Mouse (Mus musculus) thymus, postnatal 36 days (tissue): ENCODE results near the gene Lrp1.

Source experiments
- DNase-seq, 2 experiments: peaks; one replicate each; pipeline ENCODE4 v3.0.0; 2022; ENCODE audit warnings: mixed read lengths in 2 of 2

Lrp1 gene

DNA sequence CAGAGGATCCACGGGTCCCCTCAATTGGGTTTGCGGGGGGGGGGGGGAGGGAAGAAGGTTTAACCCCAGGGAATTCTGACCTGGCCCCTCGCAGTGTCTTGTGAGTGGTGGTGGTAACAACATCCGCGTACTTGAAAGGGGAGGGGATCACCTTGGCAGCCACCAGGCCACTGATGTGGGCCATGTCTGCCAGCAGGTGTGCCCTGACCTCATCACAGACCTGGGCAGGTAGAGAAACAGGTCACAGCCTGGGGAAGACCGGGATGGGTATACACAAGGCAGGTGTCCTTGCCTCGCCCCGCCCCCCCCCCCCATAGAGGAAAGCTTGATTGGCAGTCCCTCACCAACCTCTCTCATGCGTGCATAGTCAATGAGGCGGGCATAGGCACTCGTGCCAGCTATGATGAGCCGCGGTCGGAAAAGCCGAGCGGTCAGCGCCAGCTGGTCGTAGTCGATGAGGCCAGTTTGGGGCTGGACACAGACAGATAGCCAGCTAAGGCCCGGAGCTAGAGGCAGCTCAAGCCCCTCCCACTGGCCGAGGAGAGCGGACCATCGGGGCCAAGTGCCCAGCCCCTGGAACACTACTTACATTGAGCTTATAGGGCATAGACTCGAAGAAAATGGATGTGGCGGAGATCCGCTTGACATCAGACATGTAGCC is 101.8 kb downstream of the Lrp1 start:
- DNase-seq: no peak

DNA sequence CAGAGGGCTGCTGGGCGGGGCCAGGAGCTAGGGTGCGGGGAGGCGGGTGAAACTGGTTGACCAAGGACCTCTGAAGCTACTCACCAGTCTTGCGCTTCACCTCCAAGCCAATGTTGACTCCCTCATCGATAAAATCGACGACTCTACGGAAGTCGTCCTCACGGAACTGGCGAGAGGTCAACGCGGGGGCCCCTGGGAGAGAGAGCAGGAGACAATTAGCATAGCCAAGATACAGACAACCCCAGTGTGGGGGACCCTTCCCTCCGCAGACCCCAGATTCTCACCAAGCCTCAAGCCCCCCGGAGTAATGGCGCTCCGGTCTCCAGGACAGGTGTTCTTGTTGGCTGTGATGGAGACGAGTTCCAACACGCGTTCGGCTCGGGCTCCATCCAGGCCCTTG is 103.0 kb downstream of the Lrp1 start:
- no peak for DNase-seq

DNA sequence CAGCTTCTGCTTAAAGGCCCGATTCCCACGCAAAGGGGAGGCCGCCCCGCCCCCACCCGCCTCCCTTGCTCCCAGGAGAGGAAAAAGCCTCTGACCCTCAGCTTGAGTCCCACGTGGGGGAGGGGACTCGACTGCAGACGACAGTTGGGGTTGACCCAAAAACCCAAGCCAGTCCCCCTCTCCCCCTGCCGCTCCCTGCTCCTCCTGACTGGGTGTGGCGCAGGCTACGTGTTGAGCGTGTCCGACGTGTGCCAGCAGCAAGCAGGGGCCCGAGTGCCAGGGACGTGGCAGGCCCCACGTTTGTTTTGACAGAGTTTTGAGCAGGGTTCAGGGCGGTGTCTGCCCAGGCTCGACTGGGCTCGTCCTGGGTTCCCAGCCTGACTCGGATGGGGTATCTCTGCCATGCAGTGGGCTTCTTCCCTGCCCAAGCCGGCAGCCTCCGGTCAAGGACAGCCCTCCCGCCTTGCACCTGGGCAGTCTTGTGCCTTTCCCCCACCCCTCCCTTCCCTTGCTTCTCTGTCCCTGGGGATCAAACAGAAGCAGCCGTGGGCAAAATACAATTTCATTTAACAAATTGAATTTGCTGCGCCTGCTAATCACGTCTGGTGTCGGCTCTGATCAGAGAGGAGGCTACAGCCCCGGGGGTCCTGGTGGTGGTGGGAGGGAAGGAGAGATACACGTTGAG is 104.2 kb downstream of the Lrp1 start:
- DNase-seq: no peak

DNA sequence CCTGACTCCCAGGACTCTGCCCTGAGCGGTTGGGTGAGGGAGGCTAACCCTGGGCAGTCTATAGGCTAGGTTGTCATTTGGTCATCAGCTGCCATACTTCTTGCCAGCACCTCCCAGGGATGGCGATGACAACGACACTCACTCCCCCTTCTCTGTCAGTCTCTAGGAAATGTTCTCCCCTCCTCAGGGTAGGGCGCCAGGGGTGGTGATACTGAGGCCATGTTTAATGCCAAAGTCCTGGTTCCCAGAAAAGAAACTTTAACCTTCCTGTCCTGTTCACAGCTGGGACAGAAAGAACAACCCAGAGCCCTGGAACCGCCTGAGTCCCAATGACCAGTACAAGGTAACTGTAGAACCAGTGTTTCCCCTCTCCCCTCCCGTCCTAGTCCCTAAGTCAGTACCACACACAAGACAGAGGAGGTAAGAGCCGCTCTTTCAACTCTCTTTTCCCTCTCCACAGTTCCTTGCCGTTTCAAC is 104.9 kb downstream of the Lrp1 start:
- DNase-seq: no peak

DNA sequence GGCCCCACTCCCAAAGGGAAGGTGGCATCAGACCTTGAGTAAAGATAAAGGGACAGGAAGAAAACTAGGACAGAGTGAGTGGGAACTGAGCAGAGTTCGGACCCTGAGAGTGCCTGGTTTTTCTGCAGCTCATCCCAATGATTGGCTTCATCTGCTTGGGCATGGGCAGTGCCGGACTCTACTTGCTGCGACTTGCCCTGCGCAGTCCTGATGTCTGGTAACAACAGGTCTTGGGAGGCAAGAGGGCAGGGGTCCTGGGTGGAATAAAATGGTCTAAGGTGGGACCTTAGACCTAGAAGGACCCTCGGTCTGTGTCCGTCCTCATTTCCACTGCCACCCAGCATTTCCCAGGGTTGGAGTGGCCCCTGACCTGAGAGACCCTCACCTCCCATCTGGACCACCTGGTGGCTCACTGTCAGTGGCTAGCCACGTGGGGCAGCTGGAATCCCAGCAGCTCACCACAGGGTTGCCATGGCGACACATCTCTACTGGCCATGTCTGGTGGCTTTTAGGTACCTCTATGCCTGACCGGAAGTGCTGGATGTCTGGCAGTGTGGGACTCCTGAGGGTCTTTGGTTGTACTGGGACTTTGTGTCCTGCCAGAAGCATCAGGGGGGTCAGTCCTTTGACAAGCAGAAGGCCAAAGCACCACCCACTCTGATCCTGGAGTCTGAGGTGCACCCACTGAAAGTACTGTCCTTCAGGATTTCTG is 105.5 kb downstream of the Lrp1 start:
- DNase-seq: no peak

DNA sequence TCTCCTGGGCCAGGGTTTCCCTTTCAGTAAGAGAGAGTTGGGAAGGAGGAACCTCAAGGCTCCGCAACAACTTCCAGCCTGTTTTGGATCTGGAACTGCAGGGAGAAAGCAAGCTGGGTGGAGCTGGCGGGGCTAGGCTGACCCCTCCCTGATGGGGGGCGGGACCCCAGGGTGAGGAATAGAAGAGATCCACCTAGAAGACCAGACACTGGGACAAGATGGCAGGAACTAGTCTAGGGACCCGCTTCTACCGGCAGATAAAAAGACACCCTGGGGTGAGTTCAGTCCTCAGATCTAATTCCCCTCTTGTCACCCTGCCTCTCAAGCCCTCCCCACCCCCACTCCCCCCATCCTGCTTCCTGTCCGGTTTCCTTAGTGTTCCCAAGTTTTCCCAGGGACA is 106.2 kb downstream of the Lrp1 start, which contains the start of gene Ndufa4l2:
Ndufa4l2 (plus strand) TSS at position 204 of the 400 bp plus-strand sequence.
- no peak for DNase-seq

DNA sequence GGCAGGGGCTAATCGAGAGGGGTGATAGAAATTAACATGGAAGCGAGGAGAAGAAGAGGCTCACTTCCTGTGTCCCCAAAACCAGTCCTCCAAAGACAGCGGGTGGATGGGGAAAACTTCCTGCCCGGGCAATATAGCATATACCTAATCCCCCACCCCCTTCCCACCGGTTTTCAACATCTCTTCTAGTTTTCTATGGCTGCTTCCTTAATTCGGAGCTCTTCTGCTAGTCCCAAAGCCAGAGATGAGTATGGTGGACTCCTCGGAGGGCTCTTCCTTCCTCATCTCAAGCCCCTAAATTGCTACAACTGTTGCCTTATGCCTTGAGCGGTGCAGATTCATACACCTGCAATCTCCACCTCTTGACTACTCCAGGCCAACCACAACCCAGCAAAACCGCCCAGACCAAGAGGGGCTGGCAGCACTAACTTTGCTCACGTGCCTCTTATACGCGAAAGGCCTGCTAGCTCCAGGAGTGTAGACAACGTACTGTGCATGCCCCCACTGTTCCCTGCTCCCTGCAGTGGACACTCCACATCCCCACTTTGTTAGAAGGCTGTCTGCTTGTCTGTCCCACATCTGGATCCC is 106.7 kb downstream of the Lrp1 start:
- DNase-seq: no peak

DNA sequence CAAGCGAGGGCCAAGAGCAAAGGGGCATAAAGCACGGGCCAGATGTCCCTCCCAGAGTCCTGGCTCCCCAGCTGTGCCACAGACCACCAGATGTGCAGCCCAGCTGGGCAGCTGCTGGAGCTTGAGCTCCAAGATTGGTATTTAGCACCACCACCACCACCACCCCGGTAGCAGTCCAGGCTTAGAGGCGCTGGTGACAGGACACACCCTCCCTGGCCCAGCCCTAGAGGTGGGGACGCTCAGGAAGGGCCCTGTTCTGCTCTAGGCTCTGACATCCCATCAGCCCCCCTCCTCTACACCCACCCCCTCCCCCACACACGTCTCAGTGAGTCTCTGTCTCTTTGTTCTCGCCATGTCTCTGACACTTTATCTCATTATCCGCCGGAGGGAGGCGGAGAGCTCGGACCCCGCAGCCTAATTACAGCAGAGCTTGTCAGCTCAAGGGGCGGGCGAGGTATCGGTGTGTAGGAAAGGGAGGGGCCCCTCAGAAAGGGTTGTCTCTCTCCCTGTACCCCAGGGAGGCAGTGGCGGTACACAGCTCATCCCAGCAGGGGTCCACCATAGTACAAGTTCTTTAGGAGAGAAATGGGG is 107.4 kb downstream of the Lrp1 start:
- no peak for DNase-seq

DNA sequence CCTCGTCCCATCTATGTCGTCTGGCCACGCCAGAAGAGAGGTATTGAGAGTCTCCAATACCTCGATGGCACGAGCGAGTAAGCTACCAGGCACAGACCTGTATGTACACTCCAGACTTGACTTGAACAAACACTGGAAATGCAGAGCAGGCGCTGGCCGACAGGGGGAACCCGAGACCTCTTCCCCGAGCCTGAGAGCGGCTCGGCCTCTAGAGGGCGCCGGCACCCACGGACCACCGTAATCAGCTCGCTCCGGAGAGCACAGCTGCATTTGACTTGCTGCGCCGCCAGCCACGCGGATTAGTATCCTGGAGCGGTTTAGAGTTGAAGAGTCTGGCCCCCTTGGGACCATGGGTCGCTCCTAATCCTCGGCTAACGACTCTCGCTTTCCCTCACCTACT is 108.1 kb downstream of the Lrp1 start:
- DNase-seq: peak; percentile 89 to 95

DNA sequence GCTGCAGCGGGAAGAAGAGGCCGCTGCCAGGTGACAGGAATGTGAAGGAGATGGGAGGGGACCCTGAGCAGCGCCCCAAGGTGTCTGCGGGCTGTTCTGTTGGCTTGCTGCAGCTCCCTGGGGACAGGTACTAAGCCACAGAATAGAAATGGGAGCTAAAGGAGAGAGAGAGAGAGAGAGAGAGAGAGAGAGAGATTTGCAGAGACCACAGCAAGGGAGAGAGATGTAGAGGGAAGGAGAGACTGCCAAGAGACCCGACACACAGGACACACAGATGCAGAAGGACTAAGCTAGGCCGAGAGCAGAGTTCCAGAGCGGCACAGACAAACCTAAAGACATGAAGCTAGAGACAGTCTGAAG is 108.7 kb downstream of the Lrp1 start:
- no peak for DNase-seq

DNA sequence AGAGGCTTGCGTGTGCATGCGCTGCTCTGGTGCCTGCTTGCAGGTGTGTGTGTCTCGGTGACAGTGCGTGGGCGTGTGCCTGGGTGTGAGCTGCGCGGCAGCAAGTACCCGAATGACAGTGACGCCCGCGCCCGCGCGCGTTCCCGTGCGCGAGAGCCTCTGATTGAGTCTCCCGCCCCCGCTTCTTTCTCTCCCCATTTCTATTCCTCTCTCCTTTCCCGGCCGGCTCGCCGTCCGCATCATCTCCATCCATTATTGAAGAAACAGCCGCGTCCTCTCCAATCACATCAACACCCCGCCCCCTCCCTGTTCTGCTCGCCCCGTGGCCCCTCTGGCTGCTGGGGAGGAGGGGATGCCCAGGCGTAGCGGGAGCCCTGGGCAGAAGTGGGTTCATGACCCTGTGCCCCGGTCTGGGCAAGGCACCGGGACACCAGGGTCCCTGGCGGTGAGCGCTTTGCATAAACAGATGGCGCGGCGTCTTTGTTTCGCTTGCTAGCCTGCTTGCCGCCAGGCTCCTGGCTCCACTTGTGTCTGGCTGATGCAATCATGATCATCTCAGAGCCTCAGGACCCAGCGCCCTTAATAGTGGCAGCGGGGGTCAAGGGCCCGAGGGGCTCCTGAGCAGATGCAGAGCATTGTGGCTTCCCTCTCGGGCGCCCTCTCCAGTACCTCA is 109.2 kb downstream of the Lrp1 start:
- peak; percentile 73 to 80 for DNase-seq

DNA sequence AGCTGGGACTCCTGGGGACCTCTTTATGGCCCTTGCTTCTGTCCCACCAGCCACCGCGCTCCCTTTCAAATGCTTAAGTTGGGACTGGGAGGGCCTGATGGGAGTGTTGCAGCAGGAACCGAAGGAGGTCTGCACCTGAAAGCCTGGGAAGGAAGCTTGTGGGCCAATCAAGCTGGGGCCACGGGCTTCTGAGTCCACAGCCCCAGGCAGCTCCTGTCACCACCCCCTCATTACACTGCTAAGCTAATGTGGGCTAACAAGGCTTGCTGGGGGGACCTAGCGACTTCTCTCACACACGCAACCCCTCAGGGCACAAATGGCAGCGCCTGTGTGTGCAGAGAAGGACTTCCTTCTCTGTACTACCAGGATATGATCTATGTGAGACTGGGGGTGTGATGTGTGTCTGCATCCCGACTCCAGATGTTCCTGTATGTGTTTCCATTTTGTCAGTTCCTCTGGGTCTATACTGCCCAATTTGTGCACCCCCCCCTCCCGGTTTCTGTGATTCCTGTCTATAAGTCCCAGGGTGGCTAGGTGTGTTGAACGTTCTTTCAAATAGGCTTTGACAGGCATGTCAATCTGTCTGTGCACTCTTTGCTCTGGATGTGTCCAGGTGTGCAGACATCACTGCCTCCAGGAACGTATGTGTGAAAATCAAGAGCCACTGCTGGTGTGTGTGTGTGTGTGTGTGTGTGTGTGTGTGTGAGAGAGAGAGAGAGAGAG is 109.9 kb downstream of the Lrp1 start:
- no peak for DNase-seq

DNA sequence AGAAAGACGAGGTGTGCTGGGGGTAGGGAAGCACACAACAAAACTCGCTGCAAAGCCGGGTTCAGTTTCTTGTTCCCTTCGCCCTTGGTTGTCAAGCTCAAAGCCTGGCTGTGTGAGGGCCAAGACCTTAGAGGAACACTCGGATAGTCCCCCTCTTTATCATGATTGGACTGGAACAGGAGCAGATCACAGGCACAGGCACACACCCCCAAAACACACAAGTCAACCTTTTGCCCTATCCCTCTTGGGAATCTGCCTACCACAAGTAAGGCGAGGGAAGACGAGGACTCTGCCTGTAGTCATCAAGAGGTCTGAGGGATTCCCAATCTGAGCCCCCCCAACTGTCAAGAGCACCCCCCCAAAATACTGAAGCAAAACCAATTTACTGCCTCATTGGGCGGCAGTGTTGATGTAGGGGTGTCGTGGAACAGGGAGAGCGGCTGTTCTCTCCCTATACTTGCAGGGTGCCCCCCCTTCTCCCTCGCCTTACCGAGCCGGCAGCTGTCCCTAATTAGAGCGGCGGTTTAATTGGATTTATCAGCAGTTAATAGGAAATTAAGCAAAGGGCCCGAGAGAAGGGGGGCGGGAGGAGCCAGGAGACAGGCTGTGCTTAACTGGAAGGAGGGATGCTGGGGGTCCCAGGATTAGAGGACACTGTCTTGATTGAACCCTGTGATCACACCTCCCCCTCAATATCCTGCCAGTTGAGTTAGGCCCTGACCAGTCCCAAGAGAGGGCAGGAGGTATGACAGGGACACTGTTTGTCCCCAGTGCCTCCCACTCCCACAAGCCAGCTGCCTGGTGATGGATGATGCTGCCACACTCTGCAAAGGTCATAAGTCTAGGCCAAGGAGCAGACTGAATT is 110.9 kb downstream of the Lrp1 start:
- no peak for DNase-seq

DNA sequence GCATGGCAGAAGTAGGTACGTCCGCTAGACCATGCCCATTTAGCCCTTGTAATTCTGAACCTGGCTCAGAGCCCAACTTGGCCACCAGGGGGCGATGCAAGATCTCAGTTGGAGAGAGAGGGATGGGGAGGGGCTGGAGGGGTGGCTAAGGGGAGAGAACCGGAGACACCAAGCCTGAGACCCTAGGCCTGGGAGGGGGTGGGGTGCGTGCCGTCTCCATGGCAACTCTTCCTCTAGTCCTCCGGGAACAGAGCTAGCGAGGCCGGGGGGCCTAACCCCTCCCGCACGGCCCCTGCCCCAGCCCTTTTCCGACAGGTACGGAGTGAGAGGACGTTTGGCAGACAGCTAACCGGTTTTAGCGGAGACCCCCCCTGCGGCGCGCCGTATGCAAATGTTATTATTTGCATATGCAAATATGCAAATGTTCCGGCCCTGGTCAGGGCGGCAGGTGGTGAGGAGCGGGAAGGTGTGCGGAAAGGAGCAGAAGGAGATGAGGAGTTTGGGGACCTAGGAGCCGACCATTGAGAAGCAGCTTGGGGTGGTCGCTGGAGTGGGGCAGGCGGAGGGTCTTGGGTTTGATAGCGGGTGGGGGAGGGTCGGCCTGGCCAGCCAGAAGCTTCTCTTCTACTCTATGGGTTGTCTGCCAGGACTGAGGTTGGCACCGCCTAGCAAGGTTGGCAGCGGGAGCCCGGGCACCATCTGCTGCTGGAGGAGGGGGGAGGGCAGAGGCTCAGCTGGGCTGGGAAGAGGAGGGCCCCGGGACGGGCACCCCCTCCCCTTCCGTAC is 111.7 kb downstream of the Lrp1 start:
- DNase-seq: peak; percentile 85 to 89

DNA sequence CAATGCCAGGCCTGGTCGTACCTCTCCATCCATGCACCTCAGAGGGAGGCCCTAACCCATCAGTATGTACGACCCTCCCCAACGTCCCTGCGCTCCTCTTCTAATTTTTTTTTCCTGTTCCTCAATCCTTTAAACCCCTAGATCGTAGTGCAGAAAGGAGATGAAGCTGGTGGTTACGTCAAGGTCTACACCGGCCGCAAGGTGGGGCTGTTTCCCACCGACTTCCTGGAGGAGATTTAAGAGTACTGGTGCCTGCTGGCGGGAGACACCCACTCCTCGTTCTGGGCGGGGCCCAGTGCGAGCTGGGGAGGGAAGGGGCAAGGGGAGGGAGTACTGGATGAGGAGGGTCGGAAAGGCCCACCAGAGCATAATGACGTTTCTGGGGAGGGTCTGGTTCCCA is 112.7 kb downstream of the Lrp1 start:
- DNase-seq: peak; percentile 84 to 86

DNA sequence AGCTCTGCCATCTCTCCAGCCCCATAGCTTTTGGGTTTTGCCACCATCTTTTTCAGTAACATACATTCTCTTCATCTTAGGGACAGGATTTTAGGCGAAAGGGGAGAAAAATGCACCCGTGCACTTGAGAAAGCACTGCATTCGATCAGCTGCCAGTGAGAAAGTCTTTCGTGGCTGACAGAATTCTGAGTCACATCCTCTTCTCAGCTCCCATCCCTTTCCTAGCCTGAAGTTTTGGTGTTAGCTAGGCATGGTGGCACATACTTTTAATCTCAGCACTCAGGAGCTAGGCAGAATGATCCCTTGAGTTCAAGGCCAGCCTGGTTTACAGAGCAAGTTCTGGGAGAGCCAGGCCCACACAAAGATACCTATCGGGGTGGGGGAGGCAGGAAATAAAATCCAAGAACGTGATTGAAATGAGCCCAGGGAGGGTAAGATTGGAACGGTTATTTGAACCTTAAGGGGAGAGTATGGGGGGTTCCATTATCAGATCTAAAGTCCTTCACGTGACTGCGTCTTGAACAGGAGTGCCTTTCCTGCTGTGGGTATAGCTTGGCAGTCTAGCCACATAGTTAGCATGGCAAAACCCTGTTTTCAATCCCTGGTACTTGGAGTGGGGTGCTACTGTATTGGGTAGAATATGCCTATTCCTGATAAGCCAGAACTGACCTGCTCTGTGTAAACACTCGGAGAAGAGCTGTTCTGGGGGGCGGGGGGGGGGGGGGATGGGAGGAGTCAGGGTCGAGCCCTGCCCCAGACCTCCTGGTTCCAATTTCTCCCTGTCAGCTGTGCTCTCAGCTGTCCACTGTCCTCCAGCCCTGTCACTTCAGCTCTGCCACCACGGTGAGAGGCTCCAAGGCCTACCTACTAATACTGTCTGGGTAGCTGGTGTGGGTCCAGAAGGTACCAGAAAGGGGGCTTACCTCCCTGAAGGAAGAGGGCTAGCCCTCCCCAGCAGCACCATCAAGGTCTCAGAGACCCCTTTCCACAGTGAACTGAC is 119.8 kb downstream of the Lrp1 start, which contains the start of gene Stac3:
Stac3 (plus strand) TSS at position 793 of the 1,000 bp plus-strand sequence.
- no peak for DNase-seq

DNA sequence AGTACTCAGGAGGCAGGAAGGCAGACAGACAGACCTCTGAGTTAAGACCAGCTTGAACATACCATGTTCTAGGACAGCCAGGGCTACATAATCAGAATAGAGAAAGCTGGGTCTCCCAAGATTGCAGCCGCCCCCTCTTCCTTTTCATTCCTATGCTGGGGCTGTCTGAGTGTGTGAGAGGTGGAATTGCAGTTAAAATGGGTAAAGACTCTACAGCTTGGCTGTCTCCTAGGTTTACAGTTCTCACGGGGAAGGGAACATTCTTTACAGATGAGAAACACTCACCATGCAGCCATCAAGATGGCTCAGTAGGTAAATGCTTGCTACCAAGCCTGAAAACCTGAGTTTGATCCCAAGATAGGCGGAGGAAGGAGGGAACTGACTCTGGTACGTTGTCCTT is 120.9 kb downstream of the Lrp1 start:
- DNase-seq: no peak

DNA sequence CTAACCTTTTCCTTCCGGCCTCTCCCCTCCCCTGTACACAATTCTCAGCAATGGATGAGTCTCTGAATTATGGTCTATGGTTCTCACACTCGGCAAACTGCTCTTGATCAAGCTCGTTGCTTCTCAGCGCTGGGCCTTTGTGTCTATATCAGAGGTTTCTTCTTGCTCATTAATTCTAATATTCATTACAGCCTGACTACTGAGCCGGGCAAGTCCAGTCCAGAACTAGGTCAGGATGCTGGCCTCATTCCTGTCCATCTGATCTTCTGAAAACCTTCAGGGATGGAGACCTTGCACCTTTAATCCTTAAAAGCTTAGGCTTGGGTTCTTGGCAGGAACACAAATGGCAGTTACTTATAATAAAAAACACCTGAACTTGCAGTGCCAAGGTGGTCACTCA is 121.4 kb downstream of the Lrp1 start:
- no peak for DNase-seq

DNA sequence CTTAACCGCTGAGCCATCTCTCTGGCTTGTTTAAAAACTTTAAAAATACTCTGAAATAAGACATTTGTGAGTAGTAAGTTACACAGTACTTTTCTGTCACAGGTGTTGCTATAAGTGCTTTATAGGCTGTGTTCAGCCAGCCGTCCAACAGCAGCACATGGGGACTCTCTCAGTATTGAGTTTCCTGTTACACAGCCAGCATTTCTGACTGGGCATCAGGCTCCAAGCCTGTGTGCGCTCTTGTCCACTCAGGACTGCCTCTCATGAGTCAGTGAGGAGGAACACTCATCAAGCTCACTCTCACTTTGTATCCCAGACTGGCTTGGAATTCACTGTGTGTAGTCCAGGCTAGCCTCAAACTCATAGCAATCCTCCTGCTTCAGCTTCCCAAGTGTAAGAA is 124.8 kb downstream of the Lrp1 start:
- no peak for DNase-seq
